Mouse (Mus musculus) thymus, adult 2 months (tissue): ENCODE data around the gene Gatad2b.

Experiments used
- CTCF ChIP-seq: fragments of 200-500 bp; IDR thresholded peaks from 2 replicates; pipeline ENCODE4 v1.5.1; 2012; ENCODE audit warnings: mild to moderate bottlenecking, control low read depth, low read length, moderate library complexity, borderline replicate concordance; ENCODE audit not compliant: control insufficient read depth, poor library complexity, insufficient read depth; ENCODE audit errors: extremely low read depth
- POLR2A ChIP-seq: fragments of 200-500 bp; IDR thresholded peaks from 2 replicates; pipeline ENCODE4 v1.6.1; 2012; ENCODE audit warnings: mild to moderate bottlenecking, low read length, control low read depth, moderate library complexity; ENCODE audit not compliant: control insufficient read depth, poor library complexity, insufficient read depth; ENCODE audit errors: extremely low read depth

DNA sequence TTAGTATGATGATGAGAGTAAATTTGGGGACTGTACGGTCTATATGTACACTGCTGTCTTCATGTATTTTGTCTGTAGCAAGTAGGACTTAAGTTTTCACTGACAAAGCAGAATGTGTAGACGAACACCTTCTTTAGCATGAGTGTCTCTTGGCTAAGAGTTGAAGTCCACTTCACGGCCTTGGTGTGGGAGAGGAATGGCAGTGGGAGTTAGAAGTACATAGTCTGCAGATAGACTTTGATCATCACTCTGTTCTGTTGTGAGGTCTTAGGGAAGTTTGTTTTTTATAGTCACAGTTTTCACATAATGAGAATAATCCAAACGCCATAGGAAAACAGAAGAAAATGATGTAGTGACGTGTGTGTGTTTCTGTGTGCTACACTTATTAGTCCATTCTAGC lies 39.5 kb downstream of the Gatad2b start:
- no peak for TF ChIP-seq POLR2A
- TF ChIP-seq CTCF = no peak
